Mouse (Mus musculus): ENCODE data around the gene Spns3.

Gene Spns3

GRCm38 (mm10) chr11:72481952-72482351, 68.4 kb downstream of the Spns3 start:
- DNase-seq (ENCODE audit: low spot score in 2 of 2): no peak

DNA sequence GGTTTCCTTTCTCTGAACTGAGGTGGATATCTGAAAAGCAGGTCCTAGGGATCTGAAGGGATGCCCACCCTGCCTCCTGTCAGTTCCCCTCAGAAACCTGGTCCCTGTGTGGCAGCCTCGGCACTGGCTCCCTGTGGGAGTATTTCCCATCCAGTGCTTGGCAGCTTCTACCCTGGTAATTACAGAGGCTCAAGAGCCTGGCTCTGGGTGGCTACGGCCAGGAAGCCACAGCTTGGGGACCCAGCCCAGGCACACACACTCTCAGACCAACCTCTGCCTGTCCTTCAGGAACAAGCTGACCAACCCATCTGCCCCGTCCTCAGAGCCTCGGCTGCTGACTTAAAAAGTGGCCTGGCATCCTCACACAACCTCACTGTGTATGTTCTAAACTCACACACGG, 69.0 kb downstream of the Spns3 start:
- DNase-seq (ENCODE audit: low spot score in 2 of 2): no peak

- no peak for DNase-seq (ENCODE audit: low spot score in 2 of 2)
Observed at GRCm38 (mm10) chr11:72479499-72479898, 70.8 kb downstream of the Spns3 start.

GRCm38 (mm10) chr11:72478228-72478627, 72.1 kb downstream of the Spns3 start:
- DNase-seq (ENCODE audit: low spot score in 2 of 2): no peak

DNA sequence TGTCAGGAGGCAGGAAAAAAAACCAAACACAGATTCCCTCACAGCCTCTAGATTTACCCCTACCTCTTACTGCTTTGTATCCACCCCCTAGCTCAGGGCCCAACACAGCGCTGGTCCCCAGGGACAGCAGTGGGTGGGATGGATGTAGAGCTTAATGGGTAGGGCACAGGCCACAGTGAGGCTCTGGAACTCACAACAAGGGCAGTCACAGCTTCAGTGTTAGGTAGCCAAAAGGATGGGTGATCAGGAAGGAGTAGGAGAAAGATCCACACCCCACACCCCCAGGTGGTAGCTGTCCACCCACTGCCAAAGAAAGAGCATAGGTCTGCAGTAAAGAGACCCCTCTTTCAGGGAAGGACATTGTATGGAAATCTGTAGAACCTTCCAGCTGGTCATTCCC, 72.7 kb downstream of the Spns3 start:
- DNase-seq (ENCODE audit: low spot score in 2 of 2): no peak

GRCm38 (mm10) chr11:72477182-72477581, 73.1 kb downstream of the Spns3 start:
- no peak for DNase-seq (ENCODE audit: low spot score in 2 of 2)

- no peak for DNase-seq (ENCODE audit: low spot score in 2 of 2)
Observed at GRCm38 (mm10) chr11:72476074-72476625, 74.2 kb downstream of the Spns3 start.

- DNase-seq (ENCODE audit: low spot score in 2 of 2): no peak
Observed at GRCm38 (mm10) chr11:72475408-72475807, 74.9 kb downstream of the Spns3 start.

DNA sequence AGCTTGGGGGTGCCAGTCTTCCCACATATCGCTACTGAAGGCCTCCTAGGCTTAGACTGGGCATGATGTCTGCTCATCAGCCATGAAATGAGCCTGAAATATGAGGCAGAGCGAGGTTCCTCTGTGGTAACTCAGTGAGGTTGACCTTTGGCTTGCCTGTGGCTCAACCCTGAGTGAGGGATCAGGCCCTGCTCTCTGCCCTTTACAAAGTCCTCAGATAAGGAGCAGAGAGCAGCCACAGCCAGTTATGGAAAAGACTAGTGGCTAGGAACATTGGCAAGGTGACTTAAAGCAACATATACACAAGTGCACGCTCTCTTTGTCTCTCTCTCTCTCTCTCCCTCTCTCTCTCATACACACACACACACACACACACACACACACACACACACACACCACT, 75.4 kb downstream of the Spns3 start:
- DNase-seq (ENCODE audit: low spot score in 2 of 2): no peak

DNA sequence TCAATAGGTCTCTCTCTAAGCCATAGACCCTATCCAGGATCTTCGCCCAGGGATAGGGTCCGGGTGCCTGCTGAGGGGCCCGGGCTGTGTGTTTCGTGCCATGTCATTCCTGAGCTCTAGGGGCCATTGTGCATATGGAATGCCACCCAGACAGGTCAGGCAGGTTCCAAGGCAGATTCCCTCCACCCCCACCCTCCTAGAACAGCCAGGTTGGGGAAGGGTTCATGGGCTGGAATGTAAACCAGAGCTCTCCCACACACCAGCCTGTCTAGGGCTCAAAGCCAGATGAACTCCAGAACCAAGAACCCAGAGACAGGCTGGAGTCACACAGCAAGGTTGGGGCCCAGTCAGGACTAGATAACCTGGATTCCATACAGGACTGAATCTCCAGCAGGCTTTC, 76.8 kb downstream of the Spns3 start:
- no peak for DNase-seq (ENCODE audit: low spot score in 2 of 2)

DNA sequence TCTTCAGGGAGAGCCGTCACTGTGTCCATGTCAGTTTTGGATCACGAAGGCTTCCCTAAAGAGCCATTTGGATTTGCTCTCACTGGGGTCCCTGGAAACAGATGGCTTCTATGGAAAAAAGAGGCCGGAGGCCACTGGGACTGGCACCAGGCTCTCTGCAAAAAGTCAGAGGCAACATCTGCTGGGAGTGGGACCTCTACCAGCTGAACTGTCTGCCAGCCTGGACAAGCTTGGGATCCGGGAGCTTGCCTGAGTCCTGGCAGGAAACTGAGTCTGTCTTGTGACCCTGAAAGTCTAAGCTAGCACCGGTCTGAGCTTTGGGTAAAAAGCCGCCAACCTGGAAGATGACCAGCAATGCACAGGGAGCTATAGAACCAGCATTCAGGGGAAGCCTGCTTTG, 78.9 kb downstream of the Spns3 start:
- DNase-seq (ENCODE audit: low spot score in 2 of 2): no peak

DNA sequence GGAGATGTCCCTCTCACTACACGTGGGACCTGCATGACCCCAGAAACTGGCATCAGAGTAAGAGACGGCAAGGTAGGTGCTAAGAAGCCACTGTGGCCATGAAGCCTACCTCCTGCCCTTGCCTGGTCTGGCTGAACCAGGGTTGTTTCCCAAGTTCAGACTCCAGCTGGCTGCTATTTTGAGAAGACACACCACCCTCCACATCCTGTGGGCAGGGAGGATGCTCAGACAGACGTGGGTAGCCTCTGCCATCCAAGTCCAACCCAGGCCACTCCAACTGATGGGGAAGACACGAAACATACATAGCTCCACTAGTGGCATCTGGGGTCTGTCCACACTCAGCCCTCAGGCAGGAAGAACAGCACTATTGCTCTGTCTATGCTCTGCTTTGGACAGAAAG, 80.3 kb downstream of the Spns3 start:
- no peak for DNase-seq (ENCODE audit: low spot score in 2 of 2)

DNA sequence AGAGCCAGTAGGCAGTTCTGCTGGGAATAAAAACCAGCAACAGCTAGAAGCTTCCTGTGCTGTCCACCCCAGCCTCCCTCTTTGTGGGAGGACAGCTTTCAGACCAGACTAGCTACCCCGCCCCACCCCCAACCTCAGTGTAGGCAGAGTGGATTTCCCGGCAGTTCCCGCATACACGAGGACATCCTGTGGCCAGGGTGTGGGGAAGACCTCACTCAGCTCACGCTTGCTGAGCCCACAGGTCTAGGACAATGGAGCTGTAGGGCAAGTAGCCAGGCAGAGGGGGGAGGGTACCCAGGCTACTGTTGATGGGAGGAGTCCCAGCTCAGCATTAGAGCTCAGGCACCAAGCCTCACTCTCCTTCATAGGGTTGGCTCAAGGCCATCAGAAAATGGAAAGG, 81.1 kb downstream of the Spns3 start:
- DNase-seq (ENCODE audit: low spot score in 2 of 2): peak; percentile 45 to 67

- no peak for DNase-seq (ENCODE audit: low spot score in 2 of 2)
Observed at GRCm38 (mm10) chr11:72468525-72468924, 81.8 kb downstream of the Spns3 start.

GRCm38 (mm10) chr11:72466694-72467507, 83.4 kb downstream of the Spns3 start:
- no peak for DNase-seq (ENCODE audit: low spot score in 2 of 2)

- DNase-seq (ENCODE audit: low spot score in 2 of 2): no peak
Observed at GRCm38 (mm10) chr11:72465978-72466693, 84.2 kb downstream of the Spns3 start.

- no peak for DNase-seq (ENCODE audit: low spot score in 2 of 2)
Observed at GRCm38 (mm10) chr11:72464821-72465220, 85.5 kb downstream of the Spns3 start.

DNA sequence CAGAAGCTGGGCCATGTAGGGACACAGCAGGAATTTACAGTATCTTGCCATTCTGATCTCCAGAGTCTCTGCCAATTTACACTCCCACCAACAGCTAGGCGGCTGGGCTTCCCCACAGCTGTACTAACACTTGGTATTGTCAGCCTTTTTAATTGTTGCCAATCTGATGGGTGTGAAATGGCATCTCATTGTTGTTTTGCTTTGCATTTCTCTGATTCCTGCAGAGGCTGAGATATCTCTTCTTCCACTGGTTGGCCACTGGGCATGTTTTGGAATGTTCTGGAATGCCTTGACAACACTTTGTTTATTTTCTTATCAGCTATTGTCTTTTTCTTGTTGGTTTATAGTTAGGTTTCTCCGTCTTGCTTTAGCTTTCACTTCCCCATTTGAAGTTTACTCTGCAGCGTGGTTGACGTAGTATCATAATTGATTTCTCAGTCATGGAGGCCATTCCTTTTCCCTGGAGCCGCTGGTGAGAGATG, 88.8 kb downstream of the Spns3 start:
- no peak for DNase-seq (ENCODE audit: low spot score in 2 of 2)

GRCm38 (mm10) chr11:72458502-72458901, 91.8 kb downstream of the Spns3 start:
- DNase-seq (ENCODE audit: low spot score in 2 of 2): no peak

DNA sequence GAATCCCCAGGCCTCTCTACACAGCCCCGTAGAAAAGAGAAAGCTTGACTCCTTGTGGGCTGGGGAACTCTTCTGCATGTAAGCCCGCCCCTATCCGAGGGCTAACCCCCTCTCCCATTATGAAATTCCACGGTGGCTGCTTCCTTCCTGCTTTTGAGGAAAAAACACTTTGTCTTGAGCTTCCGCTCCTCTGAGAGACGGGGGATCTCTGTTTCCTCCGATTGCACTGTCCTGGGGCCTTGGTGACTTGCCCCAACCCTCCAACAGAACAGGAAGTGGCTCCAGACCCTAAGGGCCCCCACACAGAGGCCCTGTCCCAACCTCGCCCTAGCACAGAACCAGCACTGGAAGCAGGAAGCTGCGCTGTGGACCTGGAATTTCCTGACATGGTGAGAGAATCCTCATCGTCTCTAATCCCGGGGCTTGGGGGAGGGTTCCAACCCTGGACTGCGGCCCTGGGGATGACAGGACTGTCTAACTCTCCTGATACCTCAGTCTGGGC, 92.3 kb downstream of the Spns3 start:
- no peak for DNase-seq (ENCODE audit: low spot score in 2 of 2)

DNA sequence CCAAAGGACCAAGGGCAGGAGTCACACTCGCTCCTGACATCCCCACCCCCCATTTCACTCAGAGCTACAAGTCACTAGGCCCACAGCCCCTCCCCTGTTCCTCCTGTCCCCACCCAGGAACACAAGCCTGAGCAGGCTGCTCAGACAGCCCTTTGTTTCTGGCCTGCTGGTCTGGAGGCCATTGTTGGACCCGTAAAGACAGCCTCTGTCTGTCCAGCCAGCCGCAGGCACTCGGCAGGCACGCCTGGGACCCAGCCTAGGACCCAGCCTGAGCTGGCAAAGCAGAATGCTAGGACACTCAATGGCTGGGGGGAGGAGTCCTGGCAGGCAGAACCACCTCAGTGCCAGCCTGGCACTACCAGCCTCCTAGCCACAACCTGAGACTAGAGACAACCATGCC, 94.6 kb downstream of the Spns3 start:
- no peak for DNase-seq (ENCODE audit: low spot score in 2 of 2)

- DNase-seq (ENCODE audit: low spot score in 2 of 2): no peak
Observed at GRCm38 (mm10) chr11:72453105-72453953, 97.0 kb downstream of the Spns3 start.

Data from urinary bladder, postnatal 4 days (tissue).